22 mouse cellular contexts compared by ENCODE assay signal in genomic region chr9:46138831-46139230, GRCm38 (mm10).
DNase-seq lines count a peak whose midpoint lies in the region; ATAC-seq and TF ChIP-seq lines count a peak whose summit lies in the region.
"Had no signal": no experiment of that assay in that cellular context is flagged by ENCODE, and none has a peak within 500 bp of the region (broad histone marks: within the 10 kb centered on the region; RNA-seq: fewer than 3 reads in every experiment).

No protein-coding gene starts in this region.

- 64% methylated on average over 6 of the region's 6 CpGs for WGBS in hindbrain, embryonic 12.5 days
- 72% methylated on average over 6 of the region's 6 CpGs for WGBS in hindbrain, embryonic 13.5 days
- 28% methylated on average over 6 of the region's 6 CpGs for WGBS in liver, adult 2 months
- 80% methylated on average over 6 of the region's 6 CpGs for whole genome bisulfite sequencing in liver, embryonic 11.5 days

- no peak overlapping the region for H3K9ac ChIP-seq in hindbrain, embryonic 12.5 days
- H3K9ac ChIP-seq in hindbrain, embryonic 13.5 days = no peak overlapping the region
- H3K9ac ChIP-seq in liver, adult 2 months (ENCODE audit: low read depth, low read length) = no peak overlapping the region
- no peak overlapping the region for H3K9ac ChIP-seq in liver, embryonic 11.5 days (ENCODE audit: low read depth, low read length)
- H3K9ac ChIP-seq: embryonic facial prominence, embryonic 12.5 days; forebrain, embryonic 13.5 days; hindbrain, embryonic 15.5 days; limb, embryonic 12.5 days; liver, embryonic 14.5 days had no signal

- no peak overlapping the region for H3K4me2 ChIP-seq in hindbrain, embryonic 12.5 days (replicated peaks)
- H3K4me2 ChIP-seq in hindbrain, embryonic 13.5 days = no peak overlapping the region
- no peak overlapping the region for H3K4me2 ChIP-seq in liver, embryonic 11.5 days
- H3K4me2 ChIP-seq: embryonic facial prominence, embryonic 12.5 days; forebrain, embryonic 13.5 days; heart, embryonic 11.5 days; hindbrain, embryonic 15.5 days; limb, embryonic 12.5 days had no signal

- TF ChIP-seq CTCF in liver, adult 2 months (IDR thresholded peaks at IDR 0.05; ENCODE audit: low read depth, low read length) = no peak

- peaks cover 3% of the 10 kb centered on the region; the same call in 1 of the 2 replicates for H3K79me2 ChIP-seq in liver, adult 2 months (ENCODE audit: control insufficient read depth, insufficient read depth, low read length)

- no peak for TF ChIP-seq POLR2A in liver, adult 2 months (IDR thresholded peaks at IDR 0.05; ENCODE audit: extremely low read depth, insufficient read depth, low read length)

- H3K9me3 ChIP-seq in hindbrain, embryonic 12.5 days (replicated peaks) = no peaks in the 10 kb centered on the region
- no peaks in the 10 kb centered on the region for H3K9me3 ChIP-seq in hindbrain, embryonic 13.5 days
- no peaks in the 10 kb centered on the region for H3K9me3 ChIP-seq in liver, embryonic 11.5 days (ENCODE audit: control insufficient read depth, low read length)
- H3K9me3 ChIP-seq: embryonic facial prominence, embryonic 12.5 days; forebrain, embryonic 13.5 days; hindbrain, embryonic 15.5 days; limb, embryonic 12.5 days had no signal

- H3K4me1 ChIP-seq in hindbrain, embryonic 12.5 days = peaks cover 5% of the 10 kb centered on the region
- peaks cover 8% of the 10 kb centered on the region for H3K4me1 ChIP-seq in hindbrain, embryonic 13.5 days (replicated peaks)
- H3K4me1 ChIP-seq in liver, adult 2 months (ENCODE audit: control insufficient read depth, insufficient read depth, low read length) = peaks cover 15% of the 10 kb centered on the region
- no peaks in the 10 kb centered on the region for H3K4me1 ChIP-seq in liver, embryonic 11.5 days (replicated peaks; ENCODE audit: control insufficient read depth, insufficient read depth, low read length)
- H3K4me1 ChIP-seq: embryonic facial prominence, embryonic 12.5 days; forebrain, embryonic 13.5 days; limb, embryonic 12.5 days had no signal

- no peak for ATAC-seq in hindbrain, embryonic 12.5 days (ENCODE audit: low FRiP score)
- ATAC-seq in hindbrain, embryonic 13.5 days (ENCODE audit: low FRiP score) = no peak
- ATAC-seq in liver, embryonic 11.5 days (replicated peaks; ENCODE audit: low FRiP score) = no peak
- ATAC-seq in granulocyte monocyte progenitor cell, adult 5-6 weeks (replicated peaks; ENCODE audit: poor library complexity, severe bottlenecking) = no peak
- ATAC-seq: forebrain, embryonic 13.5 days; intestine, embryonic 16.5 days; midbrain, embryonic 16.5 days had no signal

- H3K36me3 ChIP-seq in hindbrain, embryonic 12.5 days = no peaks in the 10 kb centered on the region
- no peaks in the 10 kb centered on the region for H3K36me3 ChIP-seq in hindbrain, embryonic 13.5 days
- no peaks in the 10 kb centered on the region for H3K36me3 ChIP-seq in liver, adult 2 months (ENCODE audit: control insufficient read depth, insufficient read depth, low read length)
- no peaks in the 10 kb centered on the region for H3K36me3 ChIP-seq in liver, embryonic 11.5 days (ENCODE audit: control insufficient read depth, insufficient read depth, low read length)
- H3K36me3 ChIP-seq: embryonic facial prominence, embryonic 12.5 days; hindbrain, embryonic 15.5 days; limb, embryonic 12.5 days had no signal

- peak; percentile 82 for DNase-seq in liver, adult 2 months (ENCODE audit: extremely low read depth, low read depth, low spot score)
- no peak for DNase-seq in liver, embryonic 11.5 days (ENCODE audit: low spot score)
- peak; percentile 98 for DNase-seq in adipocyte (ENCODE audit: low spot score)
- DNase-seq in adrenal gland, postnatal 14 days = peak; percentile 68
- DNase-seq: cerebellum, adult 9-11 months; gastrocnemius, postnatal 36 days; heart, postnatal 14 days; lung, postnatal 14 days; right cerebral cortex, postnatal 4 days; thymus, adult 2 months had no signal

- H3K27me3 ChIP-seq in hindbrain, embryonic 12.5 days = no peaks in the 10 kb centered on the region
- no peaks in the 10 kb centered on the region for H3K27me3 ChIP-seq in hindbrain, embryonic 13.5 days
- no peaks in the 10 kb centered on the region for H3K27me3 ChIP-seq in liver, adult 2 months (ENCODE audit: control insufficient read depth, insufficient read depth, low read length)
- no peaks in the 10 kb centered on the region for H3K27me3 ChIP-seq in liver, embryonic 11.5 days (replicated peaks; ENCODE audit: control insufficient read depth, insufficient read depth, low read length)
- H3K27me3 ChIP-seq: embryonic facial prominence, embryonic 12.5 days; forebrain, embryonic 13.5 days; hindbrain, embryonic 15.5 days; limb, embryonic 12.5 days had no signal

- H3K4me3 ChIP-seq in hindbrain, embryonic 12.5 days = no peak overlapping the region
- H3K4me3 ChIP-seq in hindbrain, embryonic 13.5 days = no peak overlapping the region
- H3K4me3 ChIP-seq in liver, adult 2 months (ENCODE audit: insufficient read depth, low read depth, low read length) = no peak overlapping the region
- H3K4me3 ChIP-seq in liver, embryonic 11.5 days (ENCODE audit: low read depth, low read length) = no peak overlapping the region
- H3K4me3 ChIP-seq: embryonic facial prominence, embryonic 12.5 days; erythroblast, embryonic 14.5 days; forebrain, embryonic 13.5 days; hindbrain, embryonic 15.5 days; limb, embryonic 12.5 days had no signal

- H3K27ac ChIP-seq in hindbrain, embryonic 12.5 days = 0 out of 2 replicates have a peak overlapping the region, but pooled peaks have one; percentile 30
- no peak overlapping the region for H3K27ac ChIP-seq in hindbrain, embryonic 13.5 days
- H3K27ac ChIP-seq in liver, adult 2 months (replicated peaks; ENCODE audit: insufficient read depth, low read depth, low read length) = 0 out of 2 replicates have a peak overlapping the region, but pooled peaks have one; percentile 1
- no peak overlapping the region for H3K27ac ChIP-seq in liver, embryonic 11.5 days (ENCODE audit: low read depth, low read length)
- H3K27ac ChIP-seq: embryonic facial prominence, embryonic 12.5 days; forebrain, embryonic 13.5 days; hindbrain, embryonic 15.5 days; limb, embryonic 12.5 days; liver, embryonic 14.5 days had no signal

Comparison
In these comparisons a context has a peak if more than half of its experiments do, and no peak if none do; other contexts are left out.
1. H3K27ac ChIP-seq: peak in hindbrain, embryonic 12.5 days (single experiment) and liver, adult 2 months (single experiment); none in hindbrain, embryonic 13.5 days (single experiment) and liver, embryonic 11.5 days (single experiment).